Mouse (Mus musculus) heart, adult 2 months (tissue): Measurements from ENCODE around the gene Bach2.

ENCODE experiments used
- CTCF ChIP-seq: fragments of 200-600 bp; IDR thresholded peaks from 2 replicates; pipeline ENCODE4 v1.8.1; 2022; ENCODE audit warnings: antibody characterized with exemption, mild to moderate bottlenecking, moderate library complexity
- EP300 ChIP-seq: fragments of 200-500 bp; IDR thresholded peaks from 2 replicates; pipeline ENCODE4 v1.6.1; 2011; ENCODE audit warnings: low read depth, low read length, control low read depth; ENCODE audit not compliant: insufficient read depth
- POLR2A ChIP-seq: fragments of 200-500 bp; IDR thresholded peaks from 2 replicates; pipeline ENCODE4 v1.6.1; 2011; ENCODE audit warnings: mild to moderate bottlenecking, low read depth, low read length, control low read depth; ENCODE audit not compliant: insufficient read depth

DNA sequence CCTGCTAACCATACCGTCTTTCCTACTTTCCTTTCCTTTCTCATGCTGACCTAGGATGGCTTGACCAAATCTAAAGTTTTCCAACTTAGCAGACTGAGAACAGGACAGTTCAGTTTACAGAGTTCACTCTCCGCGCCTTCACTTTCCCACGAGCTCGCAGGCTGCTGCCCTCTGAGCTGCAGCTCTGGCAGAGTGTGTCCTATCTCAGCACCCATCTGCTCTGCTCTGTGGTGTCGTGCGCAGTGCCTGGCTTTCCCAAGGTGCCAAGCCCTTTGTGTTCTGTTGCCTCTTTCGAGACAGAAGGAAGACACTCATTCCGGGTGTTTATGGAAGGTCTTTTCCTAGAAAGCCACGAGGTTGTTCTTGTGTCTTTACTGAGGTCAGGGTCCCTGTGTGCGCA, 300.4 kb downstream of the Bach2 start:
- TF ChIP-seq CTCF (no peak), POLR2A (no peak), EP300 (no peak)
